Mouse (Mus musculus) kidney, adult 2 months (tissue): ENCODE results near the gene Tceal8.

Source experiments
- CTCF ChIP-seq: fragments of 200-500 bp; conservative IDR thresholded peaks from 2 replicates; pipeline ENCODE4 v1.5.1; 2011; ENCODE audit warnings: low read depth, mild to moderate bottlenecking, control low read depth, low read length, moderate library complexity, mixed read lengths; ENCODE audit not compliant: insufficient read depth, insufficient read length
- POLR2A ChIP-seq: fragments of 200-500 bp; IDR thresholded peaks from one replicate; pipeline ENCODE4 v1.6.1; 2011; ENCODE audit warnings: low read depth, low read length, control low read depth

- TF ChIP-seq CTCF (no peak), POLR2A (no peak)
These were observed 30.8 kb downstream of the Tceal8 start for GRCm38 (mm10) chrX:136141385-136141784.
